Mouse (Mus musculus) hindbrain, embryonic 12.5 days (tissue): ENCODE measurements around the gene Cbarp. TPM values are rescaled to one million over a fixed set of nuclear protein-coding genes. Genes with fewer than 3 reads are reported as not detected.
A peak's percentile ranks its signal among the peaks of the same experiment; 100 is the strongest.

Source experiments
- ATAC-seq: fragments of 200-750 bp; cut with Nextera tagmentation; 2 replicates; pipeline ENCODE4 v1.8.0; 2017; ENCODE audit warnings: moderate TSS enrichment; ENCODE audit not compliant: low FRiP score
- H3K27ac ChIP-seq: fragments of 300-500 bp; sonication (generic); 2 replicates; pipeline ENCODE4 v1.5.1; 2016; ENCODE audit warnings: mild to moderate bottlenecking
- H3K27me3 ChIP-seq: fragments of 300-500 bp; sonication (generic); 2 replicates; pipeline ENCODE4 v1.6.1; 2016; ENCODE audit warnings: mild to moderate bottlenecking
- H3K36me3 ChIP-seq: fragments of 300-500 bp; sonication (generic); 2 replicates; pipeline ENCODE4 v1.6.1; 2016; ENCODE audit warnings: mild to moderate bottlenecking
- H3K4me1 ChIP-seq: fragments of 300-500 bp; sonication (generic); 2 replicates; pipeline ENCODE4 v1.6.1; 2016
- H3K4me2 ChIP-seq: fragments of 300-500 bp; sonication (generic); replicated peaks from 2 replicates; pipeline ENCODE4 v1.6.1; 2016; ENCODE audit warnings: mild to moderate bottlenecking
- H3K4me3 ChIP-seq: fragments of 300-500 bp; sonication (generic); 2 replicates; pipeline ENCODE4 v1.5.1; 2016; ENCODE audit warnings: mild to moderate bottlenecking
- H3K9ac ChIP-seq: fragments of 300-500 bp; sonication (generic); 2 replicates; pipeline ENCODE4 v1.6.1; 2016; ENCODE audit warnings: mild to moderate bottlenecking, moderate library complexity
- H3K9me3 ChIP-seq: fragments of 300-500 bp; sonication (generic); replicated peaks from 2 replicates; pipeline ENCODE4 v1.6.1; 2016; ENCODE audit warnings: mild to moderate bottlenecking
- WGBS: fragments of 180-500 bp; shearing (Covaris S2); methylation state at CpG from one replicate; pipeline ENCODE4 v1.1.7; 2016; 5-methylcytosine and 5-hydroxymethylcytosine counted together
- polyA plus RNA-seq: library from polyadenylated mRNA; unstranded; fragments of >200 nt; fragmentation: Nextera tagmentation; extraction: Ambion mirVana; gene quantifications from 2 replicates; pipeline ENCODE4 v1.2.1, GENCODE M21; 2016

Cbarp gene
- polyA plus RNA-seq, 1 experiment from 2014 or later = 18.4 TPM

GRCm38 (mm10) chr10:80107678-80108077, 33.0 kb downstream of the Cbarp start:
- no peak for ATAC-seq
- WGBS = 64% methylated on average over 6 of the region's 6 CpGs
- Histone ChIP-seq H3K4me1 (no peaks in the 10 kb centered on the region; the same call in 1 of the 2 replicates), H3K4me2 (no peak overlapping the region), H3K9ac (no peak overlapping the region), H3K27me3 (no peaks in the 10 kb centered on the region), H3K9me3 (no peaks in the 10 kb centered on the region), H3K4me3 (no peak overlapping the region), H3K36me3 (no peaks in the 10 kb centered on the region), H3K27ac (no peak overlapping the region)

- 68% methylated on average over 5 of the region's 5 CpGs for WGBS
- no peak overlapping the region for H3K27ac ChIP-seq
- no peaks in the 10 kb centered on the region for H3K27me3 ChIP-seq
- no peak overlapping the region; the same call in none of the 2 replicates for H3K9ac ChIP-seq
- H3K4me3 ChIP-seq = no peak overlapping the region
- no peaks in the 10 kb centered on the region for H3K36me3 ChIP-seq
- no peaks in the 10 kb centered on the region for H3K9me3 ChIP-seq
- H3K4me2 ChIP-seq = no peak overlapping the region
- peaks cover 10% of the 10 kb centered on the region for H3K4me1 ChIP-seq
- no peak for ATAC-seq
These were observed 34.7 kb downstream of the Cbarp start for GRCm38 (mm10) chr10:80105926-80106325.

DNA sequence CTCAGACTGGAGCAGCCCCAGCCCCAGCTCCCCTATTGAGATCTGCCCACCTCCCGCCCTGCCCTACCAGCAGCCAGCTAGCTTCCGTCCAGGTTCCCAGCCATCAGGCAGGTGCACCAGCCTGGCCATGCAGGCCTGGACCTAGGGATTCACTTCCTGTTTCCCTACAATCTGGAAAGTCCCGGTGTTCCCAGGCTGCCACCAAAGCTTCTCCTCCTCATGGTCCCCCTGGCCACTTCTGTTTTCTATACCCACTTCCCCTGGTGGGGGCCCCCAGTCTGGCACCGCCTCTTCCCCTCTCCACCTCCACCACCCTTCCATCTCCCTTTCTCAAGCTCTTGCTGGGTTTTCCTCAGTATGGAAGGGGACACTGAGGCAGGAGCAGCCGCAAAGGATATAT, 35.2 kb downstream of the Cbarp start, which contains the start of gene Sbno2:
Gene Sbno2 (minus strand): TSS at position 112 of the 400 bp plus-strand sequence.
- no peaks in the 10 kb centered on the region for H3K27me3 ChIP-seq
- no peak within 1 kb of the TSS for H3K27ac ChIP-seq
- WGBS = 69% methylated on average over 5 of the region's 5 CpGs
- H3K9me3 ChIP-seq = no peaks in the 10 kb centered on the region
- no peak within 1 kb of the TSS; the same call in none of the 2 replicates for H3K9ac ChIP-seq
- no peak within 1 kb of the TSS for H3K4me3 ChIP-seq
- ATAC-seq = no peak
- H3K4me2 ChIP-seq = no peak within 1 kb of the TSS
- H3K36me3 ChIP-seq = no peaks in the 10 kb centered on the region
- H3K4me1 ChIP-seq = peaks cover 12% of the 10 kb centered on the region

DNA sequence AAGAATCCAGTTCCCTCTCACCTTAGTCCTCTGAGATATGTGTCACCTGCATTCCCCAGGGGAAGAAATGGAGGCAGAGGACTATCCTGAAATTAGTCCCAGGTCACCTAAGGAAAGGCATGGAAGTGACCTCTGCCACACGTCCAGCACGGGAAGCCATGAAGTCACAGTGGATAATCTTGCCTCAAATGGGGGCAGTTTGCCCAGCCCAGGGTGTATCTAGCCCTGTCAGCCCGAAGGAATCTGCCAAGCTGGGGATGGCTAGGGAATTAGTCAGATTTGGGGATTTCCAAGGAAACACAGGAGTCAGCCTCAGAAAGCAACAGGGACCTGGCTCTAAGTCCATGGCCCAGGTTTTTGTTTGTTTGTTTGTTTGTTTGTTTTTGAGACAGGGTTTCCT, 36.5 kb downstream of the Cbarp start:
- Histone ChIP-seq H3K4me2 (no peak overlapping the region), H3K4me1 (peaks cover 17% of the 10 kb centered on the region), H3K9me3 (no peaks in the 10 kb centered on the region), H3K27me3 (no peaks in the 10 kb centered on the region), H3K27ac (no peak overlapping the region), H3K9ac (no peak overlapping the region), H3K4me3 (no peak overlapping the region), H3K36me3 (no peaks in the 10 kb centered on the region)
- no peak for ATAC-seq
- 77% methylated on average over 3 of the region's 3 CpGs for WGBS

DNA sequence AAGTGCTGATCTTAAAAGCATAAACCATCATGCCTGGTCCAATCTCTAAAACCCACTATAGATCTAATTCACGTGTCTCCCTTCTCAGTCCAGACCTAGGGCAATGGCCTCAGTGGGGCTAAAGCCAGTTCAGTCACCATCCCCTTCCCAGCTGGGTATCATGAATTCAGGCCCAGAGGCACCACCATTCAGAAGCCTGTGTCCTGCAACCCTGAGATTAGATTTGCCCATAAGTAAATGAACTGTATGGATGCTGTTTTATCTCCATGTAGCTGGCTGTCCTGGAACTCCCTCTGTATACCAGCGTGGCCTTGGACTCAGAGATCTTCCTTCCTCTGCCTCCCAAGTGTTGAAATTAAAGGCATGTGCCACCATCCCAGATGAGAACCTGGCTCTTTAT, 37.6 kb downstream of the Cbarp start:
- Histone ChIP-seq H3K4me2 (peak overlapping the region; percentile 95; the same call in 1 of the 2 replicates), H3K36me3 (no peaks in the 10 kb centered on the region; the same call in 1 of the 2 replicates), H3K9ac (peak overlapping the region; percentile 91; the same call in 1 of the 2 replicates), H3K9me3 (no peaks in the 10 kb centered on the region), H3K27me3 (no peaks in the 10 kb centered on the region), H3K4me3 (peak overlapping the region; percentile 94), H3K4me1 (peaks cover 17% of the 10 kb centered on the region), H3K27ac (peak overlapping the region; percentile 57; the same call in 1 of the 2 replicates)
- 83% methylated on average over 2 of the region's 2 CpGs for WGBS
- no peak for ATAC-seq

DNA sequence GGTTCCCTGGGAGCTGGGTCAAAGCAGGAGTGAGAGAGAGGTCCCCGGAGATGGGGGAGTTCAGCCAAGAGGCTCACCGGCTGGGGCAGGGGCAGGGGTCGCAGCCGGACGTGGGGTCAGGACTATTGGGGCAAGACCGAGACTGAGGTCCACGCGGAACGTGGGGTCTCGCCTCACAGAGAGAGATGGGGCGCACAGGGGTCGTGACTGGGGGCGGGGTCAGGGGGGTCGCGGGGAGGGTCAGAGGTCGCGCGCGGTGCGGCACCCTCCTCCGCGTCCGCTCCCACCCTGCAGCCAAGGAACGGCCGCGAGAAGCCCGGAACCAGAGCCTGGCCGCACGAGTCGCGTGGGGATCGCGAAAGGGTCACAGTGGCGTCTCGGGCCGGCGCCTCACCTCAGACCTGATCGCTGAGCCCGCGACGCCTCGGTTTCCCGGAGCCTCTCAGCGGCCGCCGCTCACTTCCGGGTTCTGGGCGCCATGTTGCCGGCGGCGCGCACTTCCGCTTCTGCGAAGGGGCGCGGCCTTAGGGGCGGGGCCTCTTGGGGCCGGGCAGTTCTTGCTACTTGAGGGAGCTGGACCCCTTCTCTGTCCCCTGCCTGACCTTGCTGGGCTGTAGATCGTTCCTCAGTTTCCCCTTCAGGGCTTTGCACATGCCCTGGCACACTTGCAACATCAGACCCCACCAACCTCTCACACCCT, 38.3 kb downstream of the Cbarp start:
- Histone ChIP-seq H3K4me2 (peak overlapping the region; percentile 95), H3K9me3 (no peaks in the 10 kb centered on the region), H3K27ac (peak overlapping the region; percentile 57; the same call in 1 of the 2 replicates), H3K4me1 (peaks cover 24% of the 10 kb centered on the region), H3K9ac (peak overlapping the region; percentile 91), H3K27me3 (no peaks in the 10 kb centered on the region), H3K36me3 (no peaks in the 10 kb centered on the region; the same call in 1 of the 2 replicates), H3K4me3 (peak overlapping the region; percentile 94)
- WGBS = under 1% methylated on average over 44 of the region's 59 CpGs
- peak; percentile 81 for ATAC-seq

DNA sequence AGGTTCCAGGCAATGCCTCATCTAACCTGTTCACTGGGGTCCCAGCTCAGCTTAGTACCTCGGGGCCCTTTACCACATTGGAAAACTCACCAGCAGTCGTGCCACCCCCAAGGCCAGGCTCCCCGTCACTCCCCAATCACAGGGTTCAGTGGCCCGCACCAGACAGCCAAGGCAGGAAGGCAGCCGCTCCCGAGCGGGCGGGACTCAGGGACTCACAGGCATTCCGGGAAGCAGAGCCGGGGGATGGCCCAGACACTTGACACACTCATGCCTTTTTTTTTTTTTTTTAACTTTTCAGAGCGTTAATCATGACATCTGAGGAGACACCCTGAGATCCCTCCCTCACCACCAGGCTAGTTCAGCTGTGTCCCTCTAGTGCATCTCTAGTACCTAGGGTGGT, 39.7 kb downstream of the Cbarp start:
- ATAC-seq = no peak
- no peak overlapping the region for H3K4me3 ChIP-seq
- H3K27me3 ChIP-seq = no peaks in the 10 kb centered on the region
- H3K9me3 ChIP-seq = no peaks in the 10 kb centered on the region
- no peaks in the 10 kb centered on the region; the same call in 1 of the 2 replicates for H3K36me3 ChIP-seq
- H3K4me1 ChIP-seq = peaks cover 28% of the 10 kb centered on the region
- WGBS = 68% methylated on average over 11 of the region's 11 CpGs
- H3K4me2 ChIP-seq = peak overlapping the region; percentile 95
- H3K9ac ChIP-seq = no peak overlapping the region
- no peak overlapping the region for H3K27ac ChIP-seq

DNA sequence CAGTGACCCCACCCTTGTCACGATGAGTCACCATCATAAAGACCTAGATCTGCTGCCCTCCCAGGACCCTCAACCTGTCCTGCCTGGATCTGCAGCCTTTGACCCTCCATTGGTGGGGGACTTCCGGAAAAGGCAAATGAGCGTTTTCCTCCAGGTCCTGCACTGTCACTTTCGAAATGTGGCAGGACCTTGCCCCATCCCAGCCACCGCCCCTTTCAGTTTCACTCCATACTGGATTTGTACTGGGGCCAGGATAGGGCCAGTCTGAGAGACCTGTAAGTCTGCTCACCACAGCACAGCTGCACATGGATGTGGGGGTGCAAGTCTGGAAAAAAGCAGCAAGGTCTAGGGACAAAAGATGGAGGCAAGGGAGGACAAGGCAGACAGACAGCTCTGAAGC, 42.0 kb downstream of the Cbarp start:
- no peak for ATAC-seq
- Histone ChIP-seq H3K27ac (no peak overlapping the region), H3K4me1 (peaks cover 32% of the 10 kb centered on the region), H3K4me3 (no peak overlapping the region), H3K9me3 (no peaks in the 10 kb centered on the region), H3K4me2 (no peak overlapping the region), H3K36me3 (no peaks in the 10 kb centered on the region; the same call in 1 of the 2 replicates), H3K9ac (no peak overlapping the region), H3K27me3 (no peaks in the 10 kb centered on the region)
- WGBS = 91% methylated on average over 5 of the region's 5 CpGs

DNA sequence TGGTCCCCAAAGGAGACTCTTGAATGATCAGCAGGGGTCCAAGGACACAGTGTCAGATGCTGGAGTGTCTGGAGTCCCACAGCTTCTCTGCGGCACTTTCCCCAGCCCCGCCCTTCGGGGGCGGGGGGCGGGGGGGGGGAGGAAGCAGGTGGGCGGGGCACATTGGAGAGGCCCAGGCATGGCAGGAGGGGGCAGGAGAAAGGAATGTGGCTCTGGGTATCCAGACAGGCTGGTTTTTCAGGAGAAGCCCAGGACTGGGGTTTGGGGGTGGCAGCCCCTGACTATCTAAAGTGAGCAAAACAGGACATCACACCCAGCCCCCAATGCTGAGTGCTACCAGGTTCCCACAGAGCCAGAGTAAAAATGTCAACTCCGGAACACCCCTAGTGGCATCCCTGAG, 43.4 kb downstream of the Cbarp start:
- Histone ChIP-seq H3K4me1 (peaks cover 32% of the 10 kb centered on the region), H3K4me3 (no peak overlapping the region), H3K4me2 (peak overlapping the region; percentile 11; the same call in 1 of the 2 replicates), H3K27me3 (no peaks in the 10 kb centered on the region), H3K9ac (0 out of 2 replicates have a peak overlapping the region, but pooled peaks have one; percentile 13), H3K27ac (no peak overlapping the region), H3K9me3 (no peaks in the 10 kb centered on the region), H3K36me3 (no peaks in the 10 kb centered on the region; the same call in 1 of the 2 replicates)
- WGBS = 17% methylated on average over 7 of the region's 7 CpGs
- ATAC-seq = no peak

DNA sequence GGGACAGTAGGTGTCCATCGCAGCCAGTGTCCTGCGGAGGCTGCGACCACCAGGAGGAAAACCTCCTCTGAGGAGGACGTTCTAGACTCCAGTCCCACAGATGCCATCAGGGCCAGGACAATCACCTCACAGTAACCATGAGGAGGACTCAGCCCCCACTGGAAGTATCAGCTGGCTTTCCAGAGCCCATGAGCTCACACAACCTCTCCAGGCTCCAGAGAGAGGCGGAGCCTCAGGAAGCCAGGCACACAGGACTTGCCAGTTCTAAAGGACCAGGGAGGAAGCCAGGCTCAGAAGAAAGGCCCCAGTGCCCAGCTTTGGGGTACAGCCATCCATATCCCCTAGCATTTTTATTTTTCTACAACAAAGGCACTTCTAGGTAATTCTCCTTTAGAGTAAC, 45.1 kb downstream of the Cbarp start:
- WGBS = 83% methylated on average over 5 of the region's 5 CpGs
- Histone ChIP-seq H3K4me3 (no peak overlapping the region), H3K9ac (no peak overlapping the region), H3K27me3 (no peaks in the 10 kb centered on the region), H3K27ac (no peak overlapping the region), H3K4me1 (peaks cover 20% of the 10 kb centered on the region), H3K4me2 (no peak overlapping the region), H3K36me3 (peaks cover 3% of the 10 kb centered on the region; the same call in 1 of the 2 replicates), H3K9me3 (no peaks in the 10 kb centered on the region)
- ATAC-seq = no peak

- Histone ChIP-seq H3K4me1 (peaks cover 16% of the 10 kb centered on the region), H3K36me3 (peaks cover 5% of the 10 kb centered on the region; the same call in 1 of the 2 replicates), H3K4me2 (no peak overlapping the region), H3K4me3 (no peak overlapping the region), H3K27ac (no peak overlapping the region), H3K9ac (no peak overlapping the region), H3K27me3 (no peaks in the 10 kb centered on the region), H3K9me3 (no peaks in the 10 kb centered on the region)
- 78% methylated on average over 3 of the region's 3 CpGs for WGBS
- ATAC-seq = no peak
These were observed 46.0 kb downstream of the Cbarp start for GRCm38 (mm10) chr10:80094684-80095083.

- no peak overlapping the region for H3K27ac ChIP-seq
- no peak for ATAC-seq
- H3K27me3 ChIP-seq = no peaks in the 10 kb centered on the region
- H3K4me1 ChIP-seq = peaks cover 16% of the 10 kb centered on the region
- 89% methylated on average over 6 of the region's 6 CpGs for WGBS
- H3K4me3 ChIP-seq = no peak overlapping the region
- H3K36me3 ChIP-seq = peaks cover 5% of the 10 kb centered on the region; the same call in 1 of the 2 replicates
- H3K4me2 ChIP-seq = no peak overlapping the region
- no peaks in the 10 kb centered on the region for H3K9me3 ChIP-seq
- peak overlapping the region; percentile 24; the same call in 1 of the 2 replicates for H3K9ac ChIP-seq
These were observed 46.5 kb downstream of the Cbarp start for GRCm38 (mm10) chr10:80094085-80094484.
